Mouse (Mus musculus) T-helper 1 cell (primary cell): ENCODE results near the gene Olfr397.

Experiments
- in situ Hi-C: fragments of 300-600 bp; cut with MboI, MseI; formaldehyde crosslinking; loops from one replicate; pipeline ENCODE4 v1.15.1; 2025; ENCODE audit warnings: high pct_unique_total_duplicates

Olfr397 gene

DNA sequence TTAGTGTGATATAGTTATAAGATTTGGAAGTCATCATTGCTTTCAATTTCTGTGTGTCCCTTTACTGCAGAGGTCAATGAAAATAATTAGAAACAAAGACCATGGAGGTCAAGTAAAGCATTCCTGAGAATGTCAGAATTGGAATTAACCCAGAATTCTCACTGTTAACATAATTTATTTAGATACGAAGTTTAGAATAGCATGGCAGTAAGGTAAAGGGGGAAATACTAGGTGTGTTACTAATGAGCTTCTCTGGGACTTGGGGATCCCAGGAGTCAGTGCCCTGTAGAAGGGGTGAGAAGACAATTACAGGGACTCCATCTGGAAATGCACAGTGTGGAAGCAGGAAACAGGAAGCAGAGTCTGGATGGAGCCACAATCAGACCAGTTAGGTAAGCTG lies at the start of gene Olfr397:
Olfr397 (plus strand) TSS at position 301 of the 400 bp plus-strand sequence.
- in situ Hi-C loops = no loop called here

DNA sequence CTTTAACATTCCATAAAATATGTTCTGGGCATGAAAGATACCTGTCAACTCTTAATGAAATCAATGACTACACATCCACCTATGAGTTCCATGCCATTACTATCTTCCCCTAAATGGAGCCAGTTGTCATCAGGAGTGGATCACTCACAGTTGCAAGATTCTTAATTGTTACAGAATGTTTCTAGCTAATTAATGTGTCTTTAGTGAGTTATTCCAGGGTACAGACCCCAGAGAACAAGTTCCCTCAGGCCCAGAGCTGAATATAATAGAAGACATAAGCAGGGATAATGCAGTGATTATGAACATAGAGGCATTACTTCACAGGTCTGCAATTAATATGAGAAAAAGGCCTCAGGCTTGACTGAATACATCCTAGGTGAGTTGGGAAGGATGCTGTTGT lies 24.2 kb upstream of the Olfr397 start, which contains the start of gene Olfr23:
Olfr23 (plus strand) TSS at position 301 of the 400 bp plus-strand sequence.
- in situ Hi-C loops = no loop called here

DNA sequence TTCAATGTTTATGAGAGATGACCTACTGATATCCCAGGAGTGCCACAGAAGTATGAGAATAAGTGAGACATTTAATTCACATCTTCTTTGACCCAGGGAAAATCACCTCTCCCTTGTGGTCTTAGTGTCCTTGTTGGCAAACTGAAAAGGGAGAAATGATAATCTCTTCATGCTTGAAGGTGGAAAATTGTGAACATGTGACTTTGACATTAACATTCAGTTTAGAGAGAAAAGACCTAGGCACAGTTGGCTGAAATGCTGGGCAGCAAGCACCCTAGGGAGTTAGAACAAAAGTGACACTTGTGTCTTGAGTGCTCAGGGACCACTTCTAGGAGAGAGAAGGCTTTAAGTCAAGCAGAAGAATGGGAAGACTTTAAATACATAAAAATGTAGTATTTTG lies 29.7 kb downstream of the Olfr397 start, which contains the start of gene Olfr398:
Olfr398 (minus strand) TSS at position 101 of the 400 bp plus-strand sequence.
- in situ Hi-C loops = no loop called here

DNA sequence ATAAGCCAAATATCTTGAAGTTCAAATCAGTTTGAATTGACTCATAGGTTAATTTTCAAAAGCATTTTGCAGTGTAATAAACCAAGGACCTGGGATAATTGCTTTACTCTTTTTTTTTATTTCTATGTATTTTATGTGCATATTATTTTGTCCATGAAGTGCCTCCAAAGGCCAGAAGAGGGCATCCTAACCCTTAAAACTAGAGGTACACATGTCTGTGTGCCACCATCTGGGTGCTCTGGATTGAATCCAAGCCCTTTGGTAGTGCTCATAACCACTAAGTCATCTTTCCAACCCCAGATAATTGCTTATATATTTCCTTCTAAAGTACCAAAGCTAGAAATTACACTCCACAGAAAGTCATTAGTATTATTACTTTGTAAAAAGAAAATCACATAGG lies 32.5 kb downstream of the Olfr397 start:
- in situ Hi-C loops = no loop called here
